Mouse (Mus musculus) forebrain, postnatal 0 days (tissue): ENCODE measurements around the gene Gm11037. TPM values are rescaled to one million over a fixed set of nuclear protein-coding genes. Genes with fewer than 3 reads are reported as not detected.

ENCODE experiments used
- ATAC-seq: fragments of 200-750 bp; cut with Nextera tagmentation; 2 replicates; pipeline ENCODE4 v1.8.0; 2017; ENCODE audit warnings: mild to moderate bottlenecking, moderate library complexity
- DNase-seq: peaks from one replicate; pipeline ENCODE4 v3.0.0-alpha.2; 2015
- H3K27ac ChIP-seq: fragments of 300-500 bp; sonication (generic); 2 replicates; pipeline ENCODE4 v1.5.1; 2014; ENCODE audit warnings: low read depth, mild to moderate bottlenecking, antibody characterized with exemption, low read length, moderate library complexity, mixed read lengths
- H3K27me3 ChIP-seq: fragments of 300-500 bp; sonication (generic); 2 replicates; pipeline ENCODE4 v1.6.1; 2014; ENCODE audit warnings: mild to moderate bottlenecking, low read length, mixed read lengths; ENCODE audit not compliant: insufficient read depth
- H3K36me3 ChIP-seq: fragments of 300-500 bp; sonication (generic); 2 replicates; pipeline ENCODE4 v1.6.1; 2014; ENCODE audit warnings: mild to moderate bottlenecking, moderate library complexity; ENCODE audit not compliant: insufficient read depth
- H3K4me1 ChIP-seq: fragments of 300-500 bp; sonication (generic); 2 replicates; pipeline ENCODE4 v1.6.1; 2014; ENCODE audit warnings: antibody characterized with exemption; ENCODE audit not compliant: insufficient read depth
- H3K4me2 ChIP-seq: fragments of 300-500 bp; sonication (generic); 2 replicates; pipeline ENCODE4 v1.6.1; 2014; ENCODE audit warnings: low read depth, mild to moderate bottlenecking, moderate library complexity
- H3K4me3 ChIP-seq: fragments of 300-500 bp; sonication (generic); 2 replicates; pipeline ENCODE4 v1.5.1; 2014; ENCODE audit warnings: low read depth, low read length, mixed read lengths
- H3K9ac ChIP-seq: fragments of 300-500 bp; sonication (generic); 2 replicates; pipeline ENCODE4 v1.6.1; 2014; ENCODE audit warnings: mild to moderate bottlenecking
- H3K9me3 ChIP-seq: fragments of 300-500 bp; sonication (generic); 2 replicates; pipeline ENCODE4 v1.6.1; 2016; ENCODE audit warnings: low read length
- CTCF ChIP-seq: sonication (generic); IDR thresholded peaks from 2 replicates; pipeline ENCODE4 v1.5.1; 2016; ENCODE audit warnings: antibody characterized with exemption, control low read depth, low read depth
- WGBS: fragments of 180-500 bp; shearing (Covaris S2); extraction: QIAGEN DNeasy Blood & Tissue Kit; methylation state at CpG from one replicate; pipeline ENCODE4 v1.1.7; 2014; 5-methylcytosine and 5-hydroxymethylcytosine counted together
- polyA plus RNA-seq: library from polyadenylated mRNA; unstranded; fragments of >200 nt; fragmentation: Nextera tagmentation; extraction: Ambion mirVana; gene quantifications from 2 replicates; pipeline ENCODE4 v1.2.1, GENCODE M21; 2015
- total RNA-seq: library from RNA; depleted of rRNA; stranded (reverse); fragments of >200 nt; gene quantifications from 2 replicates; pipeline ENCODE4 v1.2.3, GENCODE M21; 2014

Gene Gm11037
- total and polyA plus RNA-seq, 2 experiments from 2014 or later: not detected

- H3K36me3 ChIP-seq: peaks cover 82% of the 10 kb centered on the region
- no peaks in the 10 kb centered on the region for H3K27me3 ChIP-seq
- DNase-seq (no peak), ATAC-seq (no peak)
- H3K4me1 ChIP-seq: no peaks in the 10 kb centered on the region
- no peak overlapping the region for H3K4me3 ChIP-seq
- H3K9ac ChIP-seq: no peak overlapping the region
- no peak for TF ChIP-seq CTCF
- H3K4me2 ChIP-seq: no peak overlapping the region
- H3K27ac ChIP-seq: no peak overlapping the region
- H3K9me3 ChIP-seq: no peaks in the 10 kb centered on the region
- 94% methylated on average over 3 of the region's 3 CpGs for WGBS
These were observed 15.9 kb downstream of the Gm11037 start for GRCm38 (mm10) chr2:131149254-131149578.

DNA sequence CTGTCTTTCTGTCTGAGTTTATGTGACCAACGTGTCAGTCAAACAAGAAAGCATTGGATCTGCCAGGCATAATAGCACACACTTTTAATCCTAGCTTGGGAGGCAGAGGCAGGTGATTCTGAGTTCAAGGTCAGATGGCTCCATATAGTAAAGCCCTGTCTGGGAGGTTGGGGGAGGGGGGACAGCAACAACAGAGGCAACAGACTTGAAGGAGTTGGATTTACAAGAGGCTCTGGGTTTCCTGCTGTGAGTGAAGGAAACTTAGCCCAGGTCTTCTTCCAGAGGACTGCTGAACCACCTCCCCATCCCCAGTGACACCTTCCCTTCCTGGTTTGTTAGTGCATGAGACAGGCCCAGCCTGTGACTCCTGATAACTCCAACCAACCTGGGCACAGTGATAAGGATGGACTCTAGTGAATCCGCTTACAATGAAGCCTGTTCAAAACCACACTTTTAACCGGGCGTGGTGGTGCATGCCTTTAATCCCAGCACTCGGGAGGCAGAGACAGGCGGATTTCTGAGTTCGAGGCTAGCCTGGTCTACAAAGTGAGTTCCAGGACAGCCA, 19.0 kb downstream of the Gm11037 start:
- no peak overlapping the region for H3K27ac ChIP-seq
- ATAC-seq: no peak
- H3K4me3 ChIP-seq: no peak overlapping the region
- WGBS: 94% methylated on average over 7 of the region's 7 CpGs
- TF ChIP-seq CTCF: no peak
- no peak overlapping the region for H3K4me2 ChIP-seq
- no peaks in the 10 kb centered on the region for H3K27me3 ChIP-seq
- H3K9ac ChIP-seq: no peak overlapping the region
- no peak for DNase-seq
- H3K36me3 ChIP-seq: peaks cover 57% of the 10 kb centered on the region
- H3K4me1 ChIP-seq: no peaks in the 10 kb centered on the region
- no peaks in the 10 kb centered on the region for H3K9me3 ChIP-seq

DNA sequence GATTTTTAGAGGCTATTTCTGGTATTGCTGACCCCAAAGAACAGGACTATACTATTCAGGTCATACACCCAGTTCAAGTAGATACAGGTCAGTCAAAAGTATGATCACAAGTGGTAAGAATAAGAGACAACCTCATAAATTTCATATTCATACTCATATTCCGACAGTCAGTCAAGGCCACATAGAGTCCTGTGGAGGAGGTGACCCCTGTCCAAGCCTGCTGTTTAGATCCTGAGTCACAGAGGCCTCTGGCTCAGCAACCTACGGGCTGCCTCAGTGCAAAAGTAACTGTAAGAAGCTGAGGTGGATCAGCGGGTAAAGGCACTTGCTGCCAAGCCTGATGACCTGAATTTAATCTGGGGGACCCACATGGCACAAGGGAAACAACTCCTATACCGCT, 20.7 kb downstream of the Gm11037 start:
- Histone ChIP-seq H3K4me3 (no peak overlapping the region), H3K27ac (no peak overlapping the region), H3K4me2 (no peak overlapping the region), H3K27me3 (no peaks in the 10 kb centered on the region), H3K36me3 (peaks cover 39% of the 10 kb centered on the region), H3K9ac (no peak overlapping the region), H3K4me1 (peaks cover 3% of the 10 kb centered on the region; the same call in 1 of the 2 replicates), H3K9me3 (no peaks in the 10 kb centered on the region)
- ATAC-seq (no peak), DNase-seq (no peak)
- TF ChIP-seq CTCF: no peak
- WGBS: 95% methylated on average over 4 of the region's 4 CpGs

DNA sequence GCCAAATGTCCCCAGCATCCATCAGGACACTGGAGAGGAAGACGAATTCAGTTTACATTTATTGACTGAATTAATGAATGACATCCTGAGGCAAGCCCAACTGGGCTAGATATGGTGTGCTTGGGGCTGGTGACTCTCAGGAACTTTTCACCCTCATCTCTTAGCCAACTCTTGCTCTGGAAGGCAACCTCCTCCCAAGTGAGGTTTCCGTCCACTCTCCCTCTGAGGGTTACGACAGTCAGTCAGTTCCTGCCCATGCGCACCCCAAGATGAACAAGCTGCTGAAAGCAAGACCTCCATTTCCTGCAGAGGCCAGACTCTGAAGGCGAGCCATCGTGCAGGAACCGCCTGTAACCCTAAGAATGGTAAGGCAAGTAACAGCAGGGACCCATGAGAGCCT, 23.7 kb downstream of the Gm11037 start:
- Histone ChIP-seq H3K36me3 (peaks cover 14% of the 10 kb centered on the region), H3K4me2 (no peak overlapping the region), H3K4me1 (peaks cover 3% of the 10 kb centered on the region; the same call in 1 of the 2 replicates), H3K9me3 (no peaks in the 10 kb centered on the region), H3K4me3 (no peak overlapping the region), H3K27me3 (no peaks in the 10 kb centered on the region), H3K9ac (no peak overlapping the region), H3K27ac (no peak overlapping the region)
- ATAC-seq (no peak), DNase-seq (no peak)
- no peak for TF ChIP-seq CTCF
- WGBS: 95% methylated on average over 7 of the region's 7 CpGs

GRCm38 (mm10) chr2:131159491-131159910, 26.2 kb downstream of the Gm11037 start:
- peaks cover 3% of the 10 kb centered on the region; the same call in 1 of the 2 replicates for H3K36me3 ChIP-seq
- 2% methylated on average over 18 of the region's 18 CpGs for WGBS
- H3K4me1 ChIP-seq: peaks cover 3% of the 10 kb centered on the region; the same call in 1 of the 2 replicates
- ATAC-seq (peak; percentile 55), DNase-seq (no peak)
- H3K27ac ChIP-seq: peak overlapping the region; percentile 62; the same call in 1 of the 2 replicates
- H3K9ac ChIP-seq: peak overlapping the region; percentile 56
- peak overlapping the region; percentile 51 for H3K4me3 ChIP-seq
- H3K9me3 ChIP-seq: no peaks in the 10 kb centered on the region
- peak overlapping the region; percentile 81 for H3K4me2 ChIP-seq
- TF ChIP-seq CTCF: no peak
- H3K27me3 ChIP-seq: no peaks in the 10 kb centered on the region

DNA sequence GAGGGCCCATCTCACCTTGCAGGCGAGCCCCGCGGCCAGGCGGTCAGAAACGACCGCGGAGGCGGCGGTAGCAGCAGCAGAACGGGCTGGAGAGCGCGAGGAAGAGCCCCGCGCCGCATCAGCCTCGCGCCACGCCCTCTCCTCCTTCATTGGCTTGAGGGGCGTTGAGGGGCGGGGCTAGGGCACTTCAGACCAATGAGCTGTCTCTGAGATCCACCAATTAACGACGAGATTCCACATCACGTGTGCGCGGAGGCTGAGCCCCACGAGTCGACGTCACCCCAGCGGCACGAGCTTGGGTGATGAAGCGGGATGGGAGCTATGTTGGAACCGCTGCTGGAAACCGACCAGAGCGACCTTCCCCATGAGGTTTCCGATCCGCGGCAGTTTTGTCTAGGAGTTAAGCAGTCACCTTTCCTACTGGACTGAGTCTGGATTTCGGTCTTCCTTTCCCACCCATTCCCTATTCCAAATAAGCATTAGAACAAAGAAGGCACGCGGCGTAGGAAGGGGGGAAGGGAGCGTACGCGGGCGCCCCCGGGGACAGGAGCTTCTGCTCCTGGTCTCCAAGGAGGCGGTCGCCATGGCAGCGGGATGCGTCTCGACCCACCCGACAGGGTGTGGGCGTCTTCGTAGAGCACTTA, 26.8 kb downstream of the Gm11037 start, which contains the start of gene 1700037H04Rik:
1700037H04Rik (minus strand) TSS at position 144 of the 644 bp plus-strand sequence.
- Histone ChIP-seq H3K4me3 (peak within 1 kb of the TSS; percentile 51), H3K27me3 (no peaks in the 10 kb centered on the region), H3K27ac (peak within 1 kb of the TSS; percentile 96), H3K4me1 (peaks cover 3% of the 10 kb centered on the region; the same call in 1 of the 2 replicates), H3K9me3 (no peaks in the 10 kb centered on the region), H3K9ac (peak within 1 kb of the TSS; percentile 72), H3K4me2 (peak within 1 kb of the TSS; percentile 81), H3K36me3 (0 out of 2 replicates have a peak, but pooled peaks cover 3% of the 10 kb centered on the region)
- DNase-seq (peak; percentile 99), ATAC-seq (peak; percentile 98)
- no peak for TF ChIP-seq CTCF
- under 1% methylated on average over 54 of the region's 54 CpGs for WGBS

GRCm38 (mm10) chr2:131160671-131161111, 27.4 kb downstream of the Gm11037 start:
- ATAC-seq (no peak; the same call in 1 of the 2 replicates), DNase-seq (no peak)
- no peaks in the 10 kb centered on the region for H3K9me3 ChIP-seq
- H3K36me3 ChIP-seq: no peaks in the 10 kb centered on the region
- H3K9ac ChIP-seq: peak overlapping the region; percentile 72
- peaks cover 3% of the 10 kb centered on the region; the same call in 1 of the 2 replicates for H3K4me1 ChIP-seq
- H3K4me3 ChIP-seq: peak overlapping the region; percentile 51
- peak; percentile 43; the same call in 1 of the 2 replicates for TF ChIP-seq CTCF
- no peaks in the 10 kb centered on the region for H3K27me3 ChIP-seq
- H3K27ac ChIP-seq: peak overlapping the region; percentile 96
- WGBS: under 1% methylated on average over 17 of the region's 17 CpGs
- peak overlapping the region; percentile 81 for H3K4me2 ChIP-seq
